Mouse (Mus musculus) olfactory bulb, adult 2 months (tissue): ENCODE measurements at regions not wholly inside any gene's neighbourhood (a gene's known extent, or its start where the extent isn't known, plus 50 kb on each side); places are given as distances from the start of the nearest gene placed in this dataset.

ENCODE experiments used
- CTCF ChIP-seq: fragments of 200-500 bp; IDR thresholded peaks from 2 replicates; pipeline ENCODE4 v1.5.1; 2012; ENCODE audit warnings: low read depth, mild to moderate bottlenecking, low read length, moderate library complexity; ENCODE audit not compliant: insufficient read depth
- POLR2A ChIP-seq: fragments of 200-500 bp; IDR thresholded peaks from 2 replicates; pipeline ENCODE4 v1.6.1; 2012; ENCODE audit warnings: mild to moderate bottlenecking, low read depth, low read length, moderate library complexity; ENCODE audit not compliant: insufficient read depth

DNA sequence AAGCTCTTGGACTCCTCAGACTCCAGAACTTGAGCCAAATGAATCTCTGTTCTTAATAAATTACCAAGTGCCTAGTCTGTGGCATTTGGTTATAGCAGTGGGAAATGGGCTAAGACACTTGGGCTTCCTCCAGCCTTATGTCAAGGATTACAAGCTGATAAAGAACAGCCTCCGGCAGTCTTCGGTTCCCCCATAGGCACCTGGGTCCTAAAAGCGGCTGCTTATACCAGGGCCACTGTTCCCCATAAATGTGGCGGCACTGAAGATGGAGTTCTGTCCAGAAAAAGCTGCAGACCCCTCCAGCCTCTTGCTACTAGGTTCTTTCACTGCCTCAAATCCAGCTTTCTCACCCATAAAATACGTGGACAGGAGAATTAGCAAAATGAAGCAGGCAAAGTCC, 87.6 kb downstream of the Il9r start:
- TF ChIP-seq POLR2A (no peak), CTCF (no peak)
